Mouse (Mus musculus): ENCODE data around the gene Itgad. TPM values are rescaled to one million over a fixed set of nuclear protein-coding genes. Genes with fewer than 3 reads are reported as not detected.

The Itgad gene
- polyA plus RNA-seq, 2 experiments from 2014 or later = 0.15 TPM; not detected in 1

DNA sequence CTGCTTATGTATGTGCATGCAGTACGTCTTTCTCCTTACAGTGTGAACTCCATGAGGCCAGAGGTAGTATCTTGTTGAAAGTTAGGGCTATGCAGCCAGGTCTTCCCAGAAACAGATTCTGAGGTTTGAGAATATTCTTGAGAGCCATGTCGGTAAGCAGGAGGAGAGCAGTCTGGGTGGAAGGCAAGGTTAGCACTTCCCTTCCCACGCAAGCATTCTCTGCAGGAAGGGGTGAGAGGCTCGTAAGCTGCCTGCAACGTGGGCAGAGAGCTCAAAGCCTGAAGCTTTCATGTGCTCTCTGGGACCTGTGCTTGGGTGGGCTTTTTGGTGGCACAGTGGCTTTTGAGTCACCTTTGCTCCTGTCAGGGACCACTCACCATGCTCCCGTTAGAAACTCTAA lies 26.4 kb downstream of the Itgad start:
- ATAC-seq = no peak

DNA sequence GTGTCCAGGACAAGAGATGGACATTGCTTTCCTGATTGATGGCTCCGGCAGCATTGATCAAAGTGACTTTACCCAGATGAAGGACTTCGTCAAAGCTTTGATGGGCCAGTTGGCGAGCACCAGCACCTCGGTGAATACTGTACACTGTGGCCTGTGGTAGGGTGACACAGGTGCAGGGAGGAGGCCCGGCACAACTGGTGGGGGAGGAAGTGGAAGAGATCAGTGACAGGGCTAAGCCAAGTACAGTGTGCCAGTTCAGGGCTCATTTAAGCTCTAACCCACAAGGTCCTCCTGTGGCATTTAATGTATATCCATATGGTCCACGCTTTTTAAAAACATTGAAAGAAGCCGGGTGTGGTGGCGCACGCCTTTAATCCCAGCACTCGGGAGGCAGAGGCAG lies 27.5 kb downstream of the Itgad start:
- no peak for ATAC-seq

DNA sequence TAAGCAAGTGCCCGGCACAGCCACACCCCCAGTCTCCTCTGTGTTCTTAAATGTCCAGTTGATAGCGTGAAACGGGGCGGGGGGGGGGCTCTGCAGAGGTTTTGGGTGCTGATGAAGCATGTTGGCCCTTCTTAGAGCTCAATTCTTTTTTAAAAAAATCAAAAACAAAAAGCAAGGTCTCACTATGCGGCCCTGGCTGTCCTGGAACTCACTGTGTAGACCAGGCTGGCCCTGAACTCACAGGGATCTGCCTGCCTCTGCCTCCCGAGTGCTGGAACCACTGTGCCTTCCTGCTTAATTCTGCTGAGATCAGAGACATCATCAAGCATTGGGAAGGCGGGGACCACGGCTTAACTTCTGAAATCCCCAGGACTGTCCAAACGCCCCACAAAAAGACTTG lies 47.4 kb downstream of the Itgad start:
- ATAC-seq = no peak

DNA sequence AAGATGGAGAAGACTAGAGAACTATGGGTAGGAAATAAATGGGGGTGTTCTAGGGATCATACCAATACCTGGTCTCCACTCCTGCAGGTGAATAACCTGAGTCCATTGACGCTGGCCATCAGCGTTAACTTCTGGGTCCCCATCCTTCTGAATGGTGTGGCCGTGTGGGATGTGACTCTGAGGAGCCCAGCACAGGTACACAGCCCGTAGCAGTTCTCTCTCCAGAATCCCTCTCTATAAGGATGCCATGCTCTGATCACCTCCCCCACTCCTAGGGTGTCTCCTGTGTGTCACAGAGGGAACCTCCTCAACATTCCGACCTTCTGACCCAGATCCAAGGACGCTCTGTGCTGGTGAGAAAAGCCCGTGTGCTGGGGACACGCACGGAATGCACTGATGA lies 48.9 kb downstream of the Itgad start:
- ATAC-seq = no peak

DNA sequence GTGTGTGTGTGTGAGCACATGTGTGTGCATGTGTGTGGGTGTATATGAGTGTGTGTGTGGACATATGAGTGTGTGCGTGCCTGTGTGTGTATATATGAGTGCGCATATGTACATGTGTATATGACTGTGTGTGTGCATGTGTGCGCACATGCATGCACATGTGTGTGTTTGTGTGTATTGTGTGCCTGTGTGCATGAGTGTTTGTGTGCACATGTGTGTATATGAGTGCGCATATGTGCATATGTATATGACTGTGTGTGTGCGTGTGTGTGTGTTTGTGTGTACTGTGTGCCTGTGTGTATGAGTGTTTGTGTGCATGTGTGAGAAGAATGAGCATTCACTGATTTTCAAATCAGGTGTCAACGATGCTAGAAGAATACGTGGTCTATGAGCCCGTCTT lies 50.0 kb downstream of the Itgad start:
- no peak for ATAC-seq

DNA sequence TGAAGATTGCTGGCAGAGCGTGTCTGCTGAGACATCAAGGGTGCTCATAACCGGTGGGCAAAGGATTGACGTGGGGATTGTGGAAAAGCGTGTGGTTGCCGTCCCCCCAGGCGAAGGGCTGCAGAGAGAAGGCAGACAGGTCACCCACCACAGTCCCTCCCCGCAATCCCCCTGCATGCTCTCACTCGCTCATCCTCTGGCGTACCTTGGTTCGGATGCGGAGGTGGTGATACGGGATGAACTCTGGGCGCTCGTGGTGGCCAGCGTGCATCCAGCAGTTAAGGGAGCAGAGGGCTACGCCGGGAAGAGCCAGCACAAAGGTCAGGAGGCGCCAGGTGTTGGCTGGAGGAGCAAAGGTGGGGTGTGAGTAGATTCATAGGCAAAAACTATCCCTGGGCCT lies 51.5 kb downstream of the Itgad start:
- no peak for ATAC-seq

DNA sequence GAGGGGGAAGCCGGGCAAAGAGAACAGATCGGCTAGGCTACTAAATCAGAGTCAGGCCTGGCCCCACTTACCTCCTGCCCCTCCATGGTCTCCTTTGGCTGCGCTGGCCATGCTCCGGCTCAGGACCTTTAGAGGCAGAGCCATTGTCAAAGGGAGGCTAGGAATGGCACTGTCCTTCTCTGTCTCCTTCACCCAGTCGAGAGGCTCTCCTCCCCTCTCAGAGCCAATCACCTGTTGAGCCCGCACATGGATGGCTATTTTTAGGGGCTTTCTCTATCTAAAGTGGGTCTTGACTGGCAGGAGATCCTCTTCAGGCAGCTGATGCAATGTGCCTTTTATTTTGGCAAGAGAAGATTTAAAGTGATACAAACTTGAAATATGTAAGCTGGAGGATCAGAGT lies 52.0 kb downstream of the Itgad start, which contains the start of gene Cox6a2:
Gene Cox6a2 (minus strand): TSS at position 236 of the 400 bp plus-strand sequence.
- ATAC-seq = no peak

DNA sequence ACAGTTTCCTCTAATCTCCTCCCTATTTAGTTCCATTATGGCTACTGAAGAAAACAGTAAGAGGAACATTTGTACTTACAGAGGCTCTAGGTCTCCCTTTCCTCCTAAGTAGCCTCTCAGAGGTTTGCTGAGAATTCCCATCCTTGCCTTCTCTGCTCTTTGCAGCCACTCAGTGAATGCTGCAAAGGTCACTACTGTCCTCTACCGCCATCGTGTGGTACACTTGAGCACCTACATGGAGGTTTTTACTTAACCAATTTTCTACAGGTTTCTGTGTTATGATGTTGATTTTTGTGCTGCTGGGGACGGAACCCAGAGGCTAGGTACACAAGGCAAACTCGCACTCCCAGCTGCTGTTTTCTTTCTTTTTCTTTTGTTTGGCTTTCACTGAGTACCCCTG lies 54.0 kb downstream of the Itgad start:
- peak; percentile 71 for ATAC-seq

DNA sequence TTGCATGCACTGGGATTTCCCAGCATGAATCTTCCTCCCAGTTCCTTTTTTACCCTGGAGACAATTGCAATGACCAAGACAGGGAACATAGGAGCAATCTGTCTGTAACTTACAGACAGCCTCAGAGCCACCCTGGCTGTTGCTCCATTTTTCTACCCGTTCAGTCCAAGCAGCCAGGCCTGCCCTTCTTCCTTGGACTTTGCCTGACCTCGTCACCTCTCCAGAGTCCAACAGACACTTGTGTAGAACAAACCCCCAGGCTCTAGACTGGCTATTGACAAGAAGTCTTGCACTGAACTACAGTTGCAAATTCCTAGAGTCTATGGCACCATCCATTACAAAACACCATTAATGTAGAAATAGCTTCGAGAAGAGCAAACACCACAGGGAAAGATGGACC lies 55.6 kb downstream of the Itgad start:
- no peak for ATAC-seq

DNA sequence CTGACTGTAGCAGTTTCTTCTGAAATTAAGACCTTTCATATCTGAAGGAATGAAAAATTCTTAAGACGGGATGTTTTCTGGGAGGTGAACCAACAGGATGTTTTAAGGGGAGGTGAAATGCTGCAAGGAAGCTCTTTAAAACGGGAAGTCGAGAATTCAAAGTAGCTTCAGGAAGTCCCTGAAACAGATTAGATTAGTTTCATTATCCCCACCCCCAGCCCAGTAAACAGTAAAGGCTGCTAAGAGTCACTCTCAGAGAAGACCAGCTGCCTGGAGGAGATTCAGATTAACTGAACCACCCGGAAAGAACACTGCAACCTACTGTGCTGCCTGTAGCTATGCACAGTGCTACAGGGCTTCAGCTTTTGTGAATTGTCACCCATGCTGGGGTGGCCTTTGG lies 65.8 kb downstream of the Itgad start:
- ATAC-seq = no peak

DNA sequence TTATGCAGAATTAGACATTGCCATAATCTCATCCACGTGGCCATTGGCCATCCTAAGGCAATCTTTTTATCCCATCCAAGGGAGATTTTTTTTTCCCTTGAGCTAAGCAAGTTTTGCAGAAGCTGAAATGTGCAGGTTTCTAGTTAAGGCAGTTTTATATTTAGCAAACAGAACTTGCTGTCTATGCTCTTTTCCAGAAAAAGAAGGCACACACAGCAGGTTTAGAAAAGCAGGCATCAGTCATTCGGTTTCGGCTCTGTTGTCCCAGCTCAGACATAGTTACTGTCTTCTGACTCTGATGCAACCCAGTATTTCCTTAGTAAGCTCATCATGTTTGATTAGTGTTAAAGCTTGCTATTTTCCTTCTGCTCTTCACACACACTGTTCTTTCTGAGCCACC lies 66.8 kb downstream of the Itgad start:
- ATAC-seq = no peak

DNA sequence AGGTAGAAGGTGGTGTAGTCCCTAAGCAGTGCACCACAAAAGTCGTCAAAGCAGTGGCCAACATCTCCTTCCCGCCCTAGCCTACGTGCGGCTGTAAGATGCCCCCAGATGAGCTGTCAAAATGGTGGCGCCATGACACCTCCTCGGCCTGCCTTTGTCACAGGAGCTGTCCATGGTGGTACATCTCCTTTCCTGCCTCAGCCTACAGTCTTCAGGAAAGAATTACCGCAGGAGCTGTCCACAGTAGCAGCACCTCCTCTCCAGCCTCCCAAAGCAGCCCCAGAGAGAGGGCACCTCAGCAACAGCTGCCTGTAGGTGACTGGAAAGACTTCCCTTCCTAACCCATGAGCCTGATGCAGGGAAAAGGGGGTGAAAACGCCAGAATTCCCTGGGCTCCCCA lies 77.6 kb downstream of the Itgad start:
- ATAC-seq = no peak

DNA sequence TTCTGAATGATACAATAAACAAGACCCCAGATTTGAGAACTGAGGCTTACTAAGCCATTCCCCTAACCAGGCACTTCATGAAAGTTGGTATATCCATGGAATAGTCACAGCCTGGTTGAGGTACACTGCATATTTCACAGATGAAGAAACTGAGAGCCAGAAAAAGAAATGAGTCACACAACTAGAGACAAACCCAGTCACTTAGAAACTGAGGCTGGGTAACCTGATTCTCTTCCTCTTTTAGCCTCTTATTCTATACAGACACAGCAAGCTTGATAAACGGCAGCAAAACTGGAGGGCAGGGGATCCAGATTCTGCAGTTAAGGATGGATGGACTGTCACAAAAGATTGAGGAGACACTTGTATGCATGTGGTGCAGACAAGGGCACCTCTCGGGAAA lies 80.6 kb downstream of the Itgad start:
- ATAC-seq = no peak

DNA sequence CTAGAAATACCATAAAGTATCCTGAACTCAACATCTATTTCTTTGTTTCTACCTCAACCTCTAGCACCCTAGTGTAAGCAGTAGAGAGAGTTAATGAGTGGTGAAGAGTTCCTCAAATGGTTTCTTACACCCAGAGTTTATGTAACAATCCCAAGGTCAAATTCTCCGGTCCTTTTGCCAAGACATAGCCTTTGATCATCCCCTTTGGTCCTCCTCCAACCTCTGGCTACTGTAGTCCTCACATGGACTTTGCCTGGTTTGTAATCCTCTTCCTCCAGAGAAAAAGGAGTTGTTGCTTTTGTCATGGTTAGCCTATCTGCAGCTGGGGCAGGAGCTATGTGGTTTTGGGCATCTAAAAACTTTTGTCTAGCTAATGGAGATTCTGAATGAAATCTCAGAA lies 81.3 kb downstream of the Itgad start:
- no peak for ATAC-seq

DNA sequence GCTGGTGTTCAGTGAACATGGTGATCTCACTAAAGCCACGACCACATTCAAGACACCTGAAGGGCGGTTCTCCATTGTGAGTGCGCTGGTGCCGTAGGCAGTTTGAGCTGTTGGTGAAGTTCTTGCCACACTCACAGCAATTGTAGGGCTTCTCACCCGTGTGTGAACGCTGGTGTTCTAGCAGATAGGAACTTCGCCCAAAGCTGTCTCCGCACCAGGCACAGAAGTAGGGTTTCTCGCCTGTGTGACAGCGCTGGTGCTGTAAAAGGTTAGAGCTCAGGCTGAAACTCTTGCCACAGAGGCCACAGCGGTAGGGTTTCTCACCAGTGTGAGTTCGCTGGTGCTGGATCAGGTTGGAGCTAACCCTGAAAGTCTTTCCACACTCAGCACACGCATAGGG lies 82.2 kb downstream of the Itgad start:
- no peak for ATAC-seq

DNA sequence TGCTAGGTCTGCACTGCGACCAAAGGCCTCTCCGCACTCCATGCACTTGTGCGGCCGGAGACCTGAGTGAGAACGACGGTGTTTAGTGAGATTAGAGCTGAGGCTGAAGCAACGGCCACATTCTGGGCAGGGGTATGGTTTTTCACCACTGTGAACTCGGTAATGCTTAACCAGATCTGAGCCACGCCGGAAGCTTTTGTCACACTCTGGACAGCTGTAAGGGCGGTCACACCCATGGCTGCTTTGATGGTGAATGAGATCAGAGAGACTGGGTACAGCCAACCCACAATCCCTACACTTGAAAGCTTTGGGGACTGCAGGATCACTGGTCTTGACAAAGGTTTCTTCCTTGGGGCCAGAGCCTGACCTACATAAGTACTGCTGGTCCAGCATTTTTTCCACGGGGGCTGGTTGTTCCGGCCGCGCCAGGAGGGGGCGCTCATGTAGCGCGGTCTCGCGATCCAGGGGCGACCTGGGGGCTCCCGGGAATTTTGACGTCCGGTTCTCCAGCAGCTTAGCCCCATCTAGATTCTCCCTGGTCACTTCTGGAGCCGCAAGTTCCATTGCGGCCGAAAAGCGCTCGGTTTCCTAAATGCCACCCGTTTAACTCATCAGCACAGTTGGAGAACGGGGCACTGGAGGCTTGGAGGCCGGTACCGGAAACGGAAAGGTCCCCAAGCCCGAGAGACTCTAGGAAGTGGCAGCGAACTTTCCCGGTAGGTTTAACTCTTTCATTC lies 82.8 kb downstream of the Itgad start, which contains the start of gene Armc5:
Gene Armc5 (plus strand): TSS at position 487 of the 737 bp plus-strand sequence.
- peak; percentile 16 for ATAC-seq

DNA sequence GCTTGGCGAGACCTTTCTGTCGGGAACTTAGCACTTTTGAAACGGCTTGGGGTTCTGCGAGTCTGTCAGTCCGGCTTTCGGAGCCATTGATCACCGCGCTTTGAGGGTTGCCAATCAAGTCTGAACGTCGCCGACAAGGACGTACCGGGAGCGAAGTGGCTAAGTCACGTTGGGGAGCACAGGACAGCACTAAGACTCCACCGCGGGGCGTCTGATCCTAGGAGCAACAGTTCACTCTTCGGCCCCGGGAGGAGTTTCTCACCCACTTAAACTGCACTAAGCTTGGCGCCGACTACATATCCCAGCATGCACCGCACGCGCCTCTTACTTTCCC lies 83.4 kb downstream of the Itgad start:
- ATAC-seq = no peak

DNA sequence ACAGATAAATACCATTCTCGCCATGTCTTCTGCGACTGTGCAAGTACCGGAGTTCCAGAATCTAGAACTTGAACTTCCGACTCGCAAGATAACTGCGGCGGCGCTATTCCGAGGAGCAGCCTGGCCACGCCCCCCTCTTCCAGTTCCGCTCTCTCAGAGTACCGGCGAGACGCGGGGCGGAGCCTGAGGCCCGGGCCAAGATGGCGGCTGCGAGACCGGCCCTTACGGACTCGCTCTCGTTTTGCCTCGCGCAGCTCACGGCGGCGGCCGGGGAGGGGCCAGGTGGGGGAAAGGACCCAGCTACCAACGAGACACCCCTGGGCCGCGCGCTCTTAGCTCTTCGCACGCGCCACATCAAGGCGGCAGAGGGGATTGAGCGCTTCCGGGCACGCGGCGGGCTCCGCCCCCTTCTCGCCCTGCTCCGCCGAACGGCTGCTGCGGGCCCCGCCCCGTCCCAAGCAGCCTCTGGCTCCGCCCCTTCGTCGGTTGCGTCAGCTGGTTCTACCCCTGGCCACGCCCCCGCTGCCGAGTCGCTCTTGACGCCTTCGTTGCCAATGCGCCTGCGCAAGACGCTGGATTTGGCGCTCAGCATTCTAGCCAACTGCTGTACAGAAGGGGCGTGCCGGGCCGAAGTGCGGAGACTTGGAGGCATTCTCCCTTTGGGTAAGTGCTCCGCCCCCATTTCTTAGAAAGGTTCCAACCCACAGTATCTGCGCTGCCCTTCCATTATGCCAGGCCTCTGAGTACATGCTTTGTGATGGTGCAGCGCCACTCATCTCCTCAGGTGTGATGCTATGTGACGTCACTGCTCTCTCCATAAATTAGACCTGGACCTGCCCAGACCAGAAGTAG lies 84.0 kb downstream of the Itgad start, which contains the start of gene 9130023H24Rik:
Gene 9130023H24Rik (minus strand): TSS at position 105 of the 852 bp plus-strand sequence.
- ATAC-seq = peak; percentile 79

DNA sequence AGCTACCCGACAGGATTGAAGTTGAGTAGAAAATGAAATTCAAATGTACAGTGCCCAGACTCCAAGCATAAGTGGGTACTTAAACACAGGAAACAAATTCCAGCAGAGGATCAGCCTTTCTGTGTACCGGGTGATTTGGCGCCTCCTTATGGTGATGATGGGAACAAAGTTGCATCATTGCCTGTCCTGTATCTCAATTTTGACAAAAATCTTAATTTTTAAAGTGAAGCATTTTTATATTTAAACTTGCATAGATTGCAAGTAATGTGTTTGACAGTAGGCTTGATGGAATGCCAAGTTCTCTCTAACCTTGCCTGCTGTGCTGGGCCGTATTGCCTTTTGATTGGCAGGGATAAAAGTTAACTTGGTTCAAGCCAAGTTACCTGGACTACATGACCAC lies 84.8 kb downstream of the Itgad start:
- peak; percentile 10 for ATAC-seq

DNA sequence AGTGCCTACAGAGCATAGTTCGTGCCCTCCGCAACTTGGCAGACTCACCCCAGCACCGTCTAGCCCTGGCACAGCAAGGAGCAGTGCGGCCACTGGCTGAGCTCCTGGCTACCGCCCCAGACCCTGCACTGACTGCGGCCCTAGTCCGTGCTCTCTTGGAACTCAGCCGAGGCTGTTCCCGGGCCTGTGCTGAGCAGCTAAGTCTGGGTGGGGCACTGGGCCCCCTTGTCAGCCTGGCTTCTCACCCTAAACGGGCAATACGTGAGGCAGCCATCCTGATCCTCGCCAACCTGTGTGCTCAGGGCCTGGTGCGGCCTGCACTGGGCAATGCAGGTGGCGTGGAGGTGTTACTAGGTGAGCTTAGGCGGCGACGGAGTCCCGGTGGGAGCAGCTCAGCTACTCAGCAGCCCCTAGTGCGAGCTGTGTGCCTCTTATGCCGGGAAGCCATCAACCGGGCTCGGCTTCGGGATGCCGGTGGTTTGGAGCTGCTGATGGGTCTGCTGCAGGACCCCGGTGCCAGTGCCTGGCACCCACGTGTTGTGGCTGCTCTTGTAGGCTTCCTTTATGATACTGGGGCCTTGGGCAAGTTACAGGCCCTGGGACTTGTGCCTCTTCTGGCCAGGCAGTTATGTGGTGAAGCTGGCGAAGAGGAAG lies 86.1 kb downstream of the Itgad start:
- ATAC-seq = no peak

DNA sequence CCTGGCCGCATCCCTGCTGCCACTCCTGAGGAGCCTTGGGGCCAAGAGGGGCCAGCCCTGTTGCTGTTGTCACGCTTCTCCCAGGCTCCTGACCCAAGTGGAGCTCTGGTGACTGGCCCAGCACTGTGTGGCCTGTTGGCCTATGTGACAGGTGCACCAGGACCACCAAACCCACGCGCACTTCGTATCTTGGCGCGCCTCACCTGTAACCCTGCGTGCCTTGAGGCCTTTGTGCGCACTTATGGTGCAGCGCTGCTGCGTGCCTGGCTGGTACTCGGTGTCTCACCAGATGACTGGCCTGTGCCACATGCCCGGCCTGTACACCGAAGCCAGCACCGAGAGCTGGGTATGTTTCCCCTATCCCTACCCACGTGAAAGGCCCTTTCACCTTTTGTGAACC lies 88.2 kb downstream of the Itgad start:
- ATAC-seq = no peak

DNA sequence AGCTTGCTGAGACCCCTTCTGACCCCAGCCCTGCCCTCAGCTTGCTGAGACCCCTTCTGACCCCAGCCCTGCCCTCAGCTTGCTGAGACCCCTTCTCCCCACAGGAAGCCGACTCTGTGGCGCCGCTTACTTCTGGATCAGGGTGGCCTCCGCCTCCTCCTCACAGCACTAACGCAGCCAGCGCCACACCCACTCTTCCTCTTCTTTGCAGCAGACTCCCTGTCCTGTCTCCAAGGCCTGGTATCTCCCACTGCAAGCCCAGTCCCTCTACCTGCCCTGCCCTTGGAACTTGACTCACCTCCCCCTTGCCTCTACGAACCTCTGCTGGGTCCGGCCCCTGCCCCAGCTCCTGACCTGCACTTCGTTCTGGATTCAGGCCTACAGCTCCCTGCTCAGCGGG lies 89.7 kb downstream of the Itgad start:
- no peak for ATAC-seq

DNA sequence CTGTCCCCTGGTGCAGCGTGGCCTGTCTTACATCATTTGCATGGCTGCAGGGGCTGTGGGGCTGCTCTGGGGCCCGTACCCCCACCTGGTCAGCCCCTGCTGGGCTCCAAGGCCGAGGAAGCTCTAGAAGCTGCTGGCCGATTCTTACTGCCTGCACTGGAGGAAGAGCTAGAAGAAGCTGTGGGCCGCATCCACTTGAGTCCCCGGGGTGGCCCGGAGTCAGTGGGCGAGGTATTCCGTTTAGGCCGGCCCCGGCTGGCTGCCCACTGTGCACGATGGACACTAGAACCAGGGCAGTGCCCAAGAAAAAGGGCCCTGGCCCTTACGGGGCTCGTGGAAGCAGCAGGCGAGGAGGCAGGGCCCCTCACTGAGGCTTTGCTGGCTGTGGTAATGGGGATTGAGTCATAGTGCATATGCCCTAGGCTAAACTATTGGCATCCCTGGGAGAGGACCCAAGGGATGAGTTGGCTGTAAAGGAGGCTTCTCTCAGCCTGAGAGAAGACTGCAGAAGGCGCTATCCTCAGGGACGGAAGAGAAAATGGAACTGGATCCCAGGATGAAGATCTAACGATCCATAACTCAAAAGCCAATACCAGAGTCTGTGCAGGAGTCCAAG lies 90.3 kb downstream of the Itgad start:
- no peak for ATAC-seq
